In the genomic region with DNA sequence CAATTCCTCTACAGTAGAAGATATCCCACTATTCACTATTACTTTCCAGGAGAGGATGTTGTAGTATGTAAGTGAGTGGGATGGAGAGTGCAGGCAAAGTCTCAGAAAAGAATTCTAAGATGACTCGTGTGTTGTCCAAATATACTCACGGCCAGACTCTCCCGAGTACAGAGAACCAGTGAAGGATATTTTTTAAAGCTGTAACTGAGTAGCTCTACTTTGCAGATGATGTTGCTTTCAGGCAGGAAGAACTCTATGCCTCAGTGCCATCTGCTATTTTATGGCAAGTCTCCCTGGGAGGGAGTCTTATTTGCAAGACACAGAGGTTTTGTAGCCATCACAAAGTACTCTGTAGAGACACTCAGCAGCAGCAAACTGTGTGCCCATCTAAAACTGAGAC, we compare ENCODE assay signal across 21 mouse cellular contexts. TPM values are rescaled to one million over a fixed set of nuclear protein-coding genes. Genes with fewer than 3 reads are reported as not detected.
DNase-seq lines count a peak whose midpoint lies in the region; ATAC-seq and TF ChIP-seq lines count a peak whose summit lies in the region.
"Had no signal": no experiment of that assay in that cellular context is flagged by ENCODE, and none has a peak within 500 bp of the region (broad histone marks: within the 10 kb centered on the region; RNA-seq: fewer than 3 reads in every experiment).

No protein-coding gene starts in this region.

- no peaks in the 10 kb centered on the region for H3K27me3 ChIP-seq in hindbrain, embryonic 16.5 days (replicated peaks; ENCODE audit: control insufficient read depth, insufficient read depth, low read length)
- no peaks in the 10 kb centered on the region for H3K27me3 ChIP-seq in hindbrain, postnatal 0 days (ENCODE audit: insufficient read depth, low read length)
- H3K27me3 ChIP-seq: midbrain, embryonic 13.5 days had no signal

- no peak overlapping the region for H3K9ac ChIP-seq in hindbrain, embryonic 16.5 days (ENCODE audit: low read depth, low read length)
- no peak overlapping the region for H3K9ac ChIP-seq in hindbrain, postnatal 0 days (replicated peaks; ENCODE audit: low read length)
- H3K9ac ChIP-seq: lung, embryonic 14.5 days; midbrain, embryonic 13.5 days had no signal

- no peak overlapping the region for H3K4me2 ChIP-seq in hindbrain, embryonic 16.5 days (ENCODE audit: low read length)
- H3K4me2 ChIP-seq in hindbrain, postnatal 0 days (ENCODE audit: low read depth, low read length), result no peak overlapping the region
- H3K4me2 ChIP-seq: lung, embryonic 14.5 days; midbrain, embryonic 13.5 days had no signal

- H3K9me3 ChIP-seq in hindbrain, embryonic 16.5 days (ENCODE audit: control insufficient read depth, low read length), result no peaks in the 10 kb centered on the region
- no peaks in the 10 kb centered on the region for H3K9me3 ChIP-seq in hindbrain, postnatal 0 days (ENCODE audit: low read length)
- H3K9me3 ChIP-seq: heart, embryonic 10.5 days; midbrain, embryonic 13.5 days had no signal

- WGBS in hindbrain, embryonic 16.5 days, result 82% methylated on average over 3 of the region's 3 CpGs
- 73% methylated on average over 3 of the region's 3 CpGs for WGBS in hindbrain, postnatal 0 days

- DNase-seq in right cerebral cortex, adult 2 months (ENCODE audit: low spot score in 2 of 2), result peak; percentile 45 to 57
- no peak for DNase-seq in right cerebral cortex, postnatal 4 days
- peak; percentile 9 to 11 for DNase-seq in frontal cortex, postnatal 10 days (ENCODE audit: low spot score in 2 of 2)
- peak; percentile 26 to 53 for DNase-seq in left cerebral cortex, adult 9 months (ENCODE audit: low spot score in 2 of 2)
- DNase-seq in heart, adult 9 months (ENCODE audit: low spot score in 2 of 2), result no peak
- DNase-seq in hindbrain, postnatal 0 days (ENCODE audit: low spot score), result no peak
- DNase-seq: adrenal gland, postnatal 10 days; gastrocnemius, postnatal 25 days; heart, postnatal 36 days; kidney, adult 8-10 months; lung, embryonic 14.5 days had no signal

- ATAC-seq in hindbrain, embryonic 16.5 days, result no peak
- no peak for ATAC-seq in hindbrain, postnatal 0 days
- ATAC-seq: CD4-positive, CD25-positive, alpha-beta regulatory T cell, adult 4 months; forebrain, embryonic 14.5 days; midbrain, embryonic 13.5 days had no signal

- H3K4me1 ChIP-seq in hindbrain, embryonic 16.5 days (ENCODE audit: control insufficient read depth, insufficient read depth, low read depth, low read length), result no peaks in the 10 kb centered on the region
- H3K4me1 ChIP-seq in hindbrain, postnatal 0 days (ENCODE audit: insufficient read depth, low read length), result no peaks in the 10 kb centered on the region
- H3K4me1 ChIP-seq: heart, embryonic 10.5 days; midbrain, embryonic 13.5 days had no signal

- no peak overlapping the region for H3K4me3 ChIP-seq in hindbrain, embryonic 16.5 days (ENCODE audit: low read length)
- no peak overlapping the region for H3K4me3 ChIP-seq in hindbrain, postnatal 0 days (ENCODE audit: low read length)
- H3K4me3 ChIP-seq: heart, embryonic 10.5 days; midbrain, embryonic 13.5 days; myocyte had no signal

- no peaks in the 10 kb centered on the region for H3K36me3 ChIP-seq in hindbrain, embryonic 16.5 days (ENCODE audit: control insufficient read depth, insufficient read depth, low read length)
- H3K36me3 ChIP-seq in hindbrain, postnatal 0 days (ENCODE audit: insufficient read depth, low read length), result no peaks in the 10 kb centered on the region
- H3K36me3 ChIP-seq: heart, embryonic 10.5 days; midbrain, embryonic 13.5 days had no signal

- H3K27ac ChIP-seq in hindbrain, embryonic 16.5 days (ENCODE audit: low read depth, low read length), result no peak overlapping the region
- no peak overlapping the region for H3K27ac ChIP-seq in hindbrain, postnatal 0 days
- H3K27ac ChIP-seq: heart, embryonic 10.5 days; midbrain, embryonic 13.5 days had no signal

- no peak for TF ChIP-seq CTCF in hindbrain, postnatal 0 days (IDR thresholded peaks at IDR 0.05; ENCODE audit: low read depth)

RNA-seq across cellular contexts. Expression of a gene that starts 52.6 kb away (rescaled TPM):
- not detected in 2 replicates for polyA plus RNA-seq in hindbrain, embryonic 16.5 days (2015; fragmentation: Nextera tagmentation; extraction: Ambion mirVana)
- 1.5 and 1.9 TPM in 2 replicates for total RNA-seq in hindbrain, postnatal 0 days (2014; rRNA removed)
- 0.19 TPM in 1 of 2 replicates, not detected in the other for polyA plus RNA-seq in hindbrain, postnatal 0 days (2015; fragmentation: Nextera tagmentation; extraction: Ambion mirVana)
- total RNA-seq: adrenal gland, postnatal 10 days; gastrocnemius, postnatal 25 days; heart, postnatal 36 days; MEL had no signal
- polyA plus RNA-seq: CD4-positive, CD25-positive, alpha-beta regulatory T cell, adult 4 months; forebrain, embryonic 14.5 days; heart, embryonic 10.5 days; lung, embryonic 14.5 days; midbrain, embryonic 13.5 days; myocyte; stomach, embryonic 14.5 days; thymus, postnatal 0 days had no signal

RNA-seq across cellular contexts. Expression of a gene that starts 57.4 kb away (rescaled TPM):
- polyA plus RNA-seq in hindbrain, embryonic 16.5 days (2015; fragmentation: Nextera tagmentation; extraction: Ambion mirVana), result 0.19 TPM in 1 of 2 replicates, not detected in the other
- total RNA-seq in hindbrain, postnatal 0 days (2014; rRNA removed), result 0.65 and 2.2 TPM in 2 replicates
- not detected in 2 replicates for polyA plus RNA-seq in hindbrain, postnatal 0 days (2015; fragmentation: Nextera tagmentation; extraction: Ambion mirVana)
- total RNA-seq: adrenal gland, postnatal 10 days; gastrocnemius, postnatal 25 days; heart, postnatal 36 days; MEL had no signal
- polyA plus RNA-seq: CD4-positive, CD25-positive, alpha-beta regulatory T cell, adult 4 months; forebrain, embryonic 14.5 days; heart, embryonic 10.5 days; liver, adult 2 months; midbrain, embryonic 13.5 days; myocyte; stomach, embryonic 14.5 days; thymus, postnatal 0 days had no signal

Comparison
In these comparisons a context has a peak if more than half of its experiments do, and no peak if none do; other contexts are left out.
1. DNase-seq: peak in right cerebral cortex, adult 2 months (2 of 2), frontal cortex, postnatal 10 days (2 of 2) and left cerebral cortex, adult 9 months (2 of 2); none in right cerebral cortex, postnatal 4 days (single experiment), heart, adult 9 months (0 of 2) and hindbrain, postnatal 0 days (single experiment).